Mouse (Mus musculus) c-Kit-negative CD71-positive TER-119-positive erythroid progenitor cells, embryonic 14.5 days (primary cell): ENCODE measurements at regions not wholly inside any gene's neighbourhood (a gene's known extent, or its start where the extent isn't known, plus 50 kb on each side); places are given as distances from the start of the nearest gene placed in this dataset.

Experiments used
- DNase-seq: peaks from one replicate; pipeline ENCODE4 v3.0.0-alpha.2; 2013; ENCODE audit warnings: low read depth, low spot score

DNA sequence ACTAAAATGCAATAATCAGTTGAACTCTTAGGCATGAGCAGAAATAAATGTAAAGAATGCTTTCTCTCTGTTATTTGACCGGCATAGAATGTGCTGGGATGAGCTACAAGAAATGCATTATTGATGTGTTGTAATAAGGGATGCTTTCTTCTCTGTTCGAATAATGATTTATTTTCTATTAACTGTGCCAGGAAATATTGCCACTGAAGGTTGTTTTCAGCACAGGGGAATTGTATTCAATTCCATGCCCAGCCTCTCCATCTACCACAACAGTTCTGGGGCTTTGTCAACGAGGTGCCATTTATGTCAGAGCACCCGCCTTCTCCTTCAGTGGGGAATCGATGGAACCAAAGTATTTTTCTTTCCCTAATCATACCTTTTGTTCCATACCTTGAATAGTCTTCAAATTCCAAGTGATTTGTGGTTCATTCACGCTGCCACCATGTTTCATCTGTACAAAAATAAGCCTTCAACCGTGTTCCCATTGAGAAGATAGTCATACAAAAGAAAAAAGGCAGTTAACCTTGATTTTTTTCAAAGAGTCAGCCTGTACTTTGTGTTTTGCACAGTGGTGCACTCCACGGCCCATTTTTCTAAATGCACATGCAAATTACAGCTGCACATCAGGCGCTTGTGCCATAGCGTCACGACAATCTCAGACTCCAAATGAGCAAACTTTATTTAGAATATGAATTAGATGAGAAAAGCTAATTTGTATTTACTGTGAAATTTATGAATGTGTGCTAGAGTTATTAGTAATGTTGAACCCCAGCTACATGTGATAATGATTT, 65.1 kb upstream of the Gpr141 start:
- no peak for DNase-seq

DNA sequence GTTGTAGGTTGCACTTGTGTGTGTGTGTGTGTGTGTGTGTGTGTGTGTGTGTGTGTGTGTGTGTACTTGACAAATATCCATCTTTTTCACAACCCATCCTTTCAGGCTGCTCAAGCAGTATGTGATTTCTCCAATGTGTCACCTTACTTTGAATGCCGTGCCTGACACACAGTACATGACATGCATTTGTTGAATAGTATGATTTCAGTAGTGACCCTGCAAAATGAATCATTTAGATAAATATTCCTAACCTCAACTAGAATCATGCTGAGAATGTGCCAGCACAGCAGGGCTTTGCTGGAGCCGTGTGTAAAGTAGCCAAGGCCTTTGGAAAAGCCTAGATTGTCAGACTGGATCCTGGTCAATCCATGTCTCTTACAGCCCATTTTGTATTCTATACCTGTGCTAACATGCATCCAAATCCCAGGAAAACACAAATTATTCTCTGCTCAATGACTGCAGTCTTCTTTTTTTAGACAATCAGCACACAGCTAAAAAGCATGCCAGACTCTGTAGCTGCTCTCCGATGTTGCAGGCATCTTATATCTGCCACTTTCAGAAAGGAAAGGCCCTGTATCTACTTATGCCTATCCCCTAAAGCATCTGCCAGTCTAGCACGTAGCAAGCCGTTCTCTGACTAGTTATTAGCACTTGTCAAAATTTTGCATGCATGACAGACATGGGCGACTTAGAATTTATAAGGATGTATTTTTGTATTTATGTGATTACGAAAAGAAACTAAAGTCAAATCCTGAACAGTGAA, 60.0 kb upstream of the Gpr141 start:
- no peak for DNase-seq

DNA sequence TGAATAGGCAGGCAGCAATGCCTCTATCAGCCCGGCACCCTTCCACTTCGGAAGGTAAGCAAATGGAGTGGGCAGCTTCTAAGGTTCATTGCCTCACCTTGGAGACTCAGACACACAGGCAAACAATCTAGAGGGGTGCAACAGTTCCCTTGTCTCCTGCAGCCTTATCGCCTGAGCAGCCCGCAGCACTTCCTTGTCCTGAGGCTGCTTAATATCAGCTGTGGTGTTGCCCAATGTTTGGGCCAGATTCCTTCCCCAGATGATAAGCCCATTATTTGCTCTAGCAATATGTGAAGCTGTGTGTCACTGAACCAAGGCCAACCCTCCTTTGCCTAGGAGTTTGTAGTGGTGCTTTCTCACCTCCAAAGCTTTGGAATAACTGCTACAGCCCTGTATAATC, 58.8 kb upstream of the Gpr141 start:
- no peak for DNase-seq

DNA sequence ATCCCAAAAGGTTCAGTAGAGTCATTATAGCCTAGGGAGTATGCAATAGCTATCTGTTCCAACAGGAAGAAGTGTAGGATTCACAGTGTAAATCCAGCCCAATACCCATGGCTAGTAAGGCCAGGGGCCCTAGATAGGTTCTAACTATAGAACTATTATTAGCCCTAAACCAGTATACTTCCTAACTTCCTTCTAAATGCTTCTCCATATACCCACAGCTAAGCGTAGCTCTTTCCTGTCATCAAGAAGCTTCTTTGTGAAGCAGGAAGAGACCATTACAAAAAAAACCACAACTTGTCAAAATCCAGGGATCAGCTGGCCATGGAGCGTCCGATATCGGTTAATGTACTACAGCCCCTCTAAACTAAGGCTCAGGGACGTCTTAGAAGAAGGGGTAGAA, 57.7 kb upstream of the Gpr141 start:
- no peak for DNase-seq

GRCm38 (mm10) chr13:19874621-19875249, 50.7 kb upstream of the Gpr141 start:
- DNase-seq: no peak
